Mouse (Mus musculus) erythroblast, adult 5-6 weeks (primary cell): ENCODE data around the gene Dclre1a. TPM values are rescaled to one million over a fixed set of nuclear protein-coding genes. Genes with fewer than 3 reads are reported as not detected.
"Not testable (repeated sequence)": the region's sequence is repeated elsewhere in the genome, so short reads cannot be mapped to it uniquely, and the experiment has no call there.

Experiments
- ATAC-seq: replicated peaks from 2 replicates; pipeline ENCODE4 v1.8.0; 2016; ENCODE audit warnings: moderate number of reproducible peaks, mild to moderate bottlenecking, moderate TSS enrichment, inconsistent platforms; ENCODE audit not compliant: poor library complexity, low FRiP score, severe bottlenecking
- total RNA-seq, 2 experiments: library from RNA; stranded (forward) in 1 of 2; stranded (reverse) in 1 of 2; fragments of 150-400 nt in 1 of 2; fragments of 200-764, 138-1000 nt in 1 of 2; gene quantifications; 2 replicates each; pipeline versions ENCODE4 v1.2.3 to v1.2.4; 2015 to 2017; ENCODE audit warnings: low replicate concordance in 2 of 2

Gene Dclre1a
- total RNA-seq, 2 experiments from 2014 or later, result 16.2 to 27.3 TPM

DNA sequence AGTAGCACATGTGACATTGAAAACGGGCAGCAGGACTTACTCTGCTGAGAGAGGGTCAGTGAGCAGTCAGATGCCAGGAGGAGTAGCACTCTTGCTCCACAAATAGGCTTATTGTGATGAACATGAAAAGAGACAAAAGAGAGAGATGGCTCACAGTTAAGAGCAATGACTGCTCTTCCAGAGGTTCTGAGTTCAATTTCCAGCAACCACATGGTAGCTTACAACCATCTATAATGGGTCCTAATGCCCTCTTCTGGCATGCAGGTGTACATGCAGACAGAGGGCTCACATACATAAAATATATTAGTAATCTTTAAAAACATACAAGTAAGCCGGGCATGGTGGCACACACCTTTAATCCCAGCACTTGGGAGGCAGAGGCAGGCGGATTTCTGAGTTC lies 5.2 kb upstream of the Dclre1a start:
- no peak for ATAC-seq

DNA sequence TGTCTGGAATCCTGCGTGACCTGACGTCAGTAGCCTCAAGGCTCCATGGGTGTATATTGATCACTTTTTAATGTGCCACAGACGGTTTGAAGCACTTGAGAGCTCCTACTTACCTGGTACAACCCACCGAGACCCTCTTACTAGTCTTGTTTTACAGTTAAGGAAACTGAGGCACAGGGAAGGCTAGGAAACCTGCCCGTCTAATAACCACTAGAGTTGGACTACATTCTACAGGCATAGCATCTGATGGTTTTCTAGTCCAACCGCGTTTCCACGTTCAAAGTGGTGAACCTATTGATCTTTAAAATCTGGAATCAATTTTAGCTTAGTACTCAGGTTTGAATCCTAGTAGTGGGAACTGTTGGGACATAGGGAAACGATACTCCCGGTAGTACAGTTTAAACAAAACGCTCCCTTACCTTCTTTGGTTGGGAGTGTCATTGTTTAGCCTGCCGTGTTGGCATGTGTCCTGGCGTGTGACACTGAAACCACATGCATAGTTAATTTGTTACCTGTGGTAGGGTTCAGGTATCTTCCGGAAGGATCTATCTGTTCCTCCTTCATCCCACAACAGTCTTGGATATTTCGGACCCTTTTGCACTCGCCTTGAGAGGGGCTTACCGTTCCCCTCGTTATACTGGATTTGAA lies 1.1 kb upstream of the Dclre1a start:
- no peak; the same call in 1 of the 2 replicates for ATAC-seq

GRCm38 (mm10) chr19:56548230-56549032 lies 409 bp upstream of the Dclre1a start, which contains the start of gene Nhlrc2:
Gene Nhlrc2 (plus strand): TSS chr19:56548261.
- ATAC-seq, result peak; percentile 83

- ATAC-seq, result no peak
Measured at GRCm38 (mm10) chr19:56546031-56546430, 2.0 kb downstream of the Dclre1a start.

DNA sequence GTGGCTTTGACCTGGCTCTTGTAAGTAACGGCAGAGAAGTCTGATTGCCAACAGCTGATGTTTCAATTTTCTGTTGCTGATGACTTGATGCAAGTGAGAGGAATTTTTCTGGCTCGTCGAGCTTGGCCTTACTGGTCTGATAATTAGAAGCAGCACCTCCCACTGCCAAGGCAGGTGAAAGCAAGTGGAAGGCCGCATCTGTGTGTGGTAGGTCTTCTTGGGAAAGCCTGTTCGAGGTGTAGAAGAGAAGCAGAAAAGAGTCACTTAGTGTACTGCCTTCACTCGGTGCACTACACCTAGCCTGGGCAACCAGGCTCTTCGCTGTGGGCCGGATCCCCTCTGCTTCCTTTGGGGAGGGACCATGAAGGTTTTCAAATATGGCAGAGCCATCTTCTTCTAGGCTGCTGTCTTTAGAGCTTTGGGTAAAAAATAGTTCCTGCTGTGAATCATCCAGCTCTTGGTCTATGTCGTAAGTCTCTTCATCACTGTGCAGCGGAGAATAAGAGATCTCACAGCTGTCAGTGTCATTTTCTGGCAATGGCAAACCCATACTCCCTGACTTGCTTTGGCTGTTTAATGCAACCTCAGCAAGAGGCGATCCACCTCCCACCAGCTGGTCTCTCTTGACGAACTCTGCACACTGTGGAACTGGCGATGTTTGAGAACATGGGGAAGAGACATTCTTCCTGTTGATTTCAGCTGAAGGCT lies 3.2 kb downstream of the Dclre1a start:
- ATAC-seq, result no peak

DNA sequence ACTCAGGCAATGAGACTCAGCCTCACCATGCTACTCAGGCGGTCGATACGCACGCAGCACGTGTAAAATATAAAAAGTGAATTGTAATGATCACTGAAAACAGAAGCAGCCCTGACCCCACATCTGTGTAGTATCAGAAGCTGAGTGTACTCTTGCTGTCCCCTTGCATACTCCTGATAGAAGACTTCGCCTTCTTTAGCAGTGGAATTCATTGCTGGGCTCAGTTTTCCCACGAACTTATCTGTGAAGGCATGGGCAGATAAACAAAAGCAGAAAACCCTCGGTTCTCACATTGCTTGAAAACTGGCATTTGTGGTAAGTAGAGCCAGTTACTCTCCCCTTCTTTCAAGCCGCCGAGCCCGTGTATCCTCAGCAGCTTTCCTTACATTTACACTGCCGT lies 4.7 kb downstream of the Dclre1a start:
- no peak for ATAC-seq

DNA sequence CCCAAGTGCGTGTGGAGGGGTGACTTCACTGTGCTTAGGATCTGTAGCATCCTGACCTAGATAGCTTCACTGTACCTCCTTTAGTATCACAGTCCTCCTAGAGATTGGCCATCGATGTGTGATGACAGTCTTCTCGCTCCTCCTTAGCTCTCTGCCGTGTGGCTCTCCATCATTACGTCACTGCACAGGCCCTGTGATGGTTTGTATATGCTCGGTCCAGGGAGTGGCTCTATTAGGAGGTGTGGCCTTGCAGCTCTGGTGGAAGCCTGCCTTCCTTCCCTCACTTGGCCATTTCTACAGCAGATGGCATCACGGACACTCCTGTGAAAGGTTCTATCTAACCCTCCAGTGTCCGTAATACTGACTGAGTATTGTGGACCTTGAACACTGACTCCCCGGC lies 12.3 kb downstream of the Dclre1a start:
- ATAC-seq, result no peak

GRCm38 (mm10) chr19:56535064-56535463 lies 13.0 kb downstream of the Dclre1a start:
- ATAC-seq, result no peak

DNA sequence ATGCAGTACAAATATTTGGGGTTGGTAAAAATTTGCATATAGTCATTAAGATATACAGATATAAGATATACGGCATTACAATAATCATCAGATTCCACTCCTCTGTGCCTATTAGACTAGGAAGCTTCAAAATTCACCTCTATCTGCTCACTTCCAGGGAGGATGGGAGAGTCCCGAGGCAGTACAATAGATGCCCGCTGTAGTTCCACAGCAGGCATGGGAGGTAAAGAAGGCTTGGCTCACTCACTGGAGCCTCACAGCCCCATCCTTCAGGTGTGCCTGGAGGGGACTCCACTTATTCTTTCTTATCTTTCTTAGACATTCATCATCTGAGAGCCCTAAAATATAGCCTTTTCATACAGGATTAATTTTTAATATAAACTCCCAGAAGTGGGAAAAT lies 13.7 kb downstream of the Dclre1a start:
- ATAC-seq, result no peak

DNA sequence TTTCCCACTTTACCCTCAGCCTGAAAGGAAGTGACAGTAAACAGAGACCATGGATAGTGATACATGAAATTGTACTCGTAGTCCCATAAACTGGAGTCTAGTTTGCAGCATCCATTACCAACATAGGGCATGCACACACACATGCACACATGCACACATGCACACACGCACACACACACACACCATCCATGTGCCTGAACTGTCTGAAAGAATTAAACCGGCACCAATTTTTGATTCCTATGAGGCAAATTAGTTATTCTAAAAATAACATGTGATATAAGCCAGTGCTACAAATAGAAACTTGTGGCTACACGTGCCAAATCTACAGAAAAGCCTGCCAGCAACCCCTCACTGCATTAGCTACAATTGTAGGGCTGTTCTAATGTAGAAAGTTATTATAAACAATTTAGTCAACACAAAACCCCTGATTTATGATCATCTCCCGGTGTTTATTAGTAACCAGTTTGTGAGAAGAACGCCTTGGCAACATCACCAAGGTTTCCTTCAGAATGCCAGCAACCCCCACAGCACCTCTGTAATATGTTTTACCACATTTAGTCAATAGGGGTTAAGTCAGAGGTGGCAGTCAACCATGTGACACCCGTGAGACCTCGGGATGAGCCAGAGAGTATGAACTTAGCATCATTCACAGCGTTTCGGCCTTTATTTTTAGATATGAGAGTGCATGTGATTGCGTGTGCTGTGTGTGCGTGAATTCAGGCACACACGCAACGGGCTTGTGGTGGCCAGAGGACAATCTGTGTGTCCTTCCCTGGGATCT lies 14.5 kb downstream of the Dclre1a start:
- ATAC-seq, result no peak

DNA sequence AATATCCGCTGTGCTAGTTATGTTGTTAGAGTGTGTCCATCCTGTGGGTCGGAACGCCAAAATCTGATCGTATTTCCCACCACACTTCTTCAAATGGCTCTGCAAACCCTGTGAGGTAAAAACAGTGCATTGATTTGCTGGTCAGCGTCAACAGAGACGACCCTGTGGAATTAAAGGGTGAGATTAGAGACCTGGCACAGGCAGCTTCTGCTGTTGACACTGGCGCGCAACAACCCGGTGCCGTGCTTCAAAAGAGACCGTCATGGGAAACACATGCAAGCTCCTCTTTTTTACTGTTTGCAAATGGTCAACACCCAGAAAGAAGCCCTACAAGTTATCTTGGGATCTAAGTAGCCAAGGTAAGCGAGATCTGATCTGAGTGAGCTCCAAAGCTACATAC lies 16.8 kb downstream of the Dclre1a start:
- ATAC-seq, result no peak

DNA sequence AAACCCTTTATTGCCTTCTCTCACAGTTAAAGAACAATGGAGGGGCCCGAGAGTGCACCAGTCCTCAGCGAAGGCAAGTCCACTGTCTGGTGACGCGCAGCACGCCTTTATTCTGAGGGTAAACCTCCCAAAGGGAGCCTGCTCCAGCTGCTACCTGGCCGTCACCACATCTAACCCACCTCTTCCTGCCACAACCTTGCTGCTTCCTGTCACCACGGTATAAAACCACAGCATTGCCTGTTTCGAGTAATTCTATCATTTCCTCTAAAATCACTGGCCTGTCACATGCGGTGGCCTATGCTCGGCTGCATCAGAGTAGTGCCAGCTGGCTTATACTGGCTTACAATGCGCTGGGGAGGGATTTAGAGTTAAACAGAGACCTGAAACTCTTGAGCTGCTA lies 17.5 kb downstream of the Dclre1a start:
- not testable (repeated sequence) for ATAC-seq

- not testable (repeated sequence) for ATAC-seq
Measured at GRCm38 (mm10) chr19:56519408-56519807, 28.6 kb downstream of the Dclre1a start.

DNA sequence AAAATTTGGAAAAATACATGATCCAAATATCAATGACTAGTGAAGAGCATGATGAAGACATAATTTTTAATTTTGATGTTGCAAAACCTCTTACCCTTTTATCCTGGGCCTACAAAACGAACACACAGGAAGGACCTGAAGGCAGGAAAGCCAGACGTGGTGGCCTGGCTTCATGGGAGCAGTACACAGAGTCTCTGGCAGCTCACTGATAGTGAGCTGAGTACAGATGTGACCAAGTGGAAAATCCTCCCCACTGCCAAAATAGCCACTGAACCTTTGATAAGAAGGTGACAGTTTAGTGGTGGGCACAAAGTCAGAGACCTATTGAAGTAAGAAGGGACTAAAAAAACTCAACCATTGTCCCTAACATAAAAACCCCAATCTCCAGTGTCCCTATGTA lies 34.5 kb downstream of the Dclre1a start:
- ATAC-seq, result not testable (repeated sequence)

- not testable (repeated sequence) for ATAC-seq
Measured at GRCm38 (mm10) chr19:56511207-56511606, 36.8 kb downstream of the Dclre1a start.

DNA sequence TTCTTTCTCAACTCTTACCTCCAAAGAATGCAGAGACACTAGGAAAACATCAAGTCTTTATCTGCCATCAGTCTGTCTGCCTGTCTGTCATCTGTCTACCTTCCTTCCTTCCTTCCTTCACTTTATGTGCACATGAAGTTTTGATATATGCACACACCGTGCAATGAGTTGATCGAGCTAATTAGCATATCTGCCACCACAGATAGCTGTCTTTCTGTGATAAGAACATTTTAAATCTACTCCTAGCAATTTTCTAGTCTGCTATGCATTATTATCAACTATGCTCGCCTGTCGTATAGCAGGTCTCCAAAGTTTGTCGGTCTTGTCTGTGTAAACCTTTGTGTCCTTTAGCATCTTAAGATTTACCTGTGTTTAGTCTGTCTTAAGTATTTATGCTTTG lies 44.5 kb downstream of the Dclre1a start:
- not testable (repeated sequence) for ATAC-seq

DNA sequence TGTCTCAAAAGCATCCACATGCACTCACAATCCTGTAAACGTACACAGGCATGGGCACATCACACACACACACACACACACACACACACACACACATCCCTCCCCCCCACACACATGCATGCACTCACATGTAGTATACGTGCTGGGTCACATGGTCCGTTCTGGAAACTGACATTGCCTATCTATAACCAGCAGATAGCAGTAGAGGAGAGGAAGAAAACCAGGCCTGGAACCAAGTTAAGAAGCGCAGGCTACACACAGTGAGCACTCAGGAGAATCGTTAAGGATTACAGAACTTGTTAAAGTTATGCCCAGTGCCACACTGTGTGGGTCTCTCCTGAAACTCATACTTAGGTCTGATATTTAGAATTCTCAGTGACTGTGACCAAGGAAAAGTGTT lies 45.0 kb downstream of the Dclre1a start:
- ATAC-seq, result not testable (repeated sequence)

DNA sequence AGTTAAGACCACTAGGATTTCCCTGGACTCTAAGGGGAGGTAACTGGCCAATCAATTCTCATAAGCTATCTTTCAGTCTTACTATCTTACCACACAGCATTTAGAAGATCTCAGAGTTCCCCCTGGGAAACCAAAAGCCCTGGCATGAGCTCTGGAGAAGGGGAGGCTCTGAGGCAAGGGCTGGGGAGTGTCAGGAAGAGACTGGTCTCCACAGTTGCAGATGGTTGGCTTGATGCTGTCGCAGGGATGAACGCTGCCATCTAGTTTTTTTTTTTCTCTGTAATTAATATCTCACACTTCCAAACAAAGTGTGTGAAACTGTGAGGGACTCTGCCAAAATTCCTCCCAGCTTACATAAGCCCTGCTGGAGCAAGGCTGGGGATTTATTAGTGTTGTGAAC lies 53.9 kb downstream of the Dclre1a start:
- not testable (repeated sequence) for ATAC-seq

- no peak for ATAC-seq
Measured at GRCm38 (mm10) chr19:56489601-56490000, 58.4 kb downstream of the Dclre1a start.

DNA sequence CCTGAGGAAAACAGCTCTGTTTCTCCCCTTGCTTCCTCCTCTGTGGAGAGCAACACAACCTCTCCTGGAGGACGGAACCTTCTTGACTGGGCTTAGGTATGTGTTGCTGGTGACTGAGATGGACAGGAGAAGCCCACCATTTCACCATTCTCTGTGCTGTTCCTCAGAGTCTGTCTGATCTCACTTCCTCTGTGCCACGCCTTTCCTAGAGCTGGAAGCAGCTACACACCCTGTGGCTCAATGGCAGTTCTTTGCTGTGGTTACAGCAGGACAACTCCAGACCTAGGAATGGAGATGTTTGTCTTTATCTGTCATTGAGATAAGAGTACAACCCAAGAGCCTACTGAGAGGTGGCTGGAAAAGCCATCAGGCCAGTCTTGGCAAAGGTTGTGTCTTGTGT lies 60.7 kb downstream of the Dclre1a start:
- ATAC-seq, result no peak
